Mouse (Mus musculus): Measurements from ENCODE around the gene Tmem39a. TPM values are rescaled to one million over a fixed set of nuclear protein-coding genes. Genes with fewer than 3 reads are reported as not detected.

The Tmem39a gene
- polyA plus RNA-seq, 1 experiment from 2014 or later, result 31.0 TPM

DNA sequence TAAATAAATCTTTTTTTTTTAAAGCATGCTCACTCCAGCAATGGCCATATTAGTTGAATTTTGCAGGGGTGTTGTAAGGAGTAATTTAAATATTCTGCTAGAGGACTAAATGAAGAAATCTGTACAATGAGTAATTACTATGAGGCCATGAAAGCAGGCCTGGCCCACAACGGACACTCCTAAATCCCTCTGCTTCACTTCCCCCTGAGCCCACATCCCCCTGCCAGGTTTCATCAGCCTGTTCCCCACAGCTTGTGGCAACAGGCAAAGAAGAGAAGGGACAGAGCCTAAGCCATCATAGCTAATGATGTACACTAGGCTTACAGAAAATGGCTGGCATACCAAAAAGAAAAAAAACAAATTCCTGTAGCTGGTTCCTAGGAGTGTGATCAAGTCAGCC is 10.5 kb upstream of the Tmem39a start:
- no peaks in the 10 kb centered on the region; the same call in 1 of the 2 replicates for H3K36me3 ChIP-seq (ENCODE audit: control insufficient read depth, insufficient read depth)
- no peak overlapping the region for H3K4me2 ChIP-seq (ENCODE audit: low read depth, low read length)
- no peaks in the 10 kb centered on the region for H3K27me3 ChIP-seq (ENCODE audit: control insufficient read depth, insufficient read depth, low read depth, low read length)
- no peak for ATAC-seq (ENCODE audit: low read depth)
- no peak overlapping the region for H3K9ac ChIP-seq (ENCODE audit: low read depth, low read length)
- H3K27ac ChIP-seq (ENCODE audit: low read length), result no peak overlapping the region
- 81% methylated on average over 1 of the region's 1 CpGs for WGBS (ENCODE audit: insufficient replicate concordance)
- H3K4me1 ChIP-seq (ENCODE audit: control insufficient read depth, low read depth, low read length), result peaks cover 9% of the 10 kb centered on the region
- H3K4me3 ChIP-seq (ENCODE audit: low read depth, low read length), result no peak overlapping the region
- H3K9me3 ChIP-seq (replicated peaks; ENCODE audit: control insufficient read depth, low read length), result no peaks in the 10 kb centered on the region

DNA sequence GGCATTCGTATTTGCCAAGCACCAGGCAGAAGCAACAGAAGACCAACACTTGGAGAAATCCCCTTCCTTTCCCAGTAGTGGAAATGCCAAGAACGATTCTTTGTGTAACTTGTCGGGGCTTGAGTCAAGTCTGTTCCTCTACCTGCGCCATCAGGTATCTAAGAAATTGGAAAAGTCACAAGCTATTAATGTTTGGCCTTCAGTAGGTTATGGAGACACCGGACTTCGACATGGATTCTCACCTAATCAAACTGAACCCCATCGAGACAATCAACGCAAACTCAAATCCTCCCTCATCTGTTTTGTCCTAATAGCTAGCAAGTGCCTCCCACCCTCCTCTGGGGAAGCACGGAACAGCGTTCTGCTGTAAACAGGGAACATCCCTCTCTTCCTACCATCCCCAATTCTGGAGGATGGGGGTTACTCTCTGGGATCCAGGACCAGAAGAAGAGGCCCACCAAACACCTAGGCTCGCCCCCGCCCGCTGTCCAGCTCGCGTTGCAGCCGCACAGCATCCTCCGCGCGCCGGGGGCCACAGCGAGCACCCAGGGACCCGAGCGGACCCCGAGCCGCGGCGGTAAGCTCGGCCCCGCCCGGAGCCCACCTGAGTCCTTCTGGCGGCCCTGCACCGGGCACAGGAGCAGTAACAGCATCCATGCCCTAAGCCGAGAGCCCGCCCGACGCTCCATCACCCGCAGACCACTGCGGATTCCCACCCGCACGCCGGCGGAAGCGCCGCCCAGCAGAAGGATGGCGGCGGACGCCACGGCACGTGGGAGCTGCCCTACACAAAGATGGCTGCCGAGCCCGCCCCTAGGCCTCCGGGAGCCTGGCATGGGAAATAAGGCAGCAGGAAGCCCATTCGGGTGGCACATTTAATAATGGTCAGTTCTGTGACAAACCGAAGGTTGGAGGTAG is 8.8 kb upstream of the Tmem39a start, which contains the start of gene Poglut1:
Gene Poglut1, minus strand, starts transcription at position 780 of the 918 bp plus-strand sequence.
- Histone ChIP-seq H3K27me3 (ENCODE audit: control insufficient read depth, insufficient read depth, low read depth, low read length) (no peaks in the 10 kb centered on the region; the same call in 1 of the 2 replicates), H3K36me3 (ENCODE audit: control insufficient read depth, insufficient read depth) (no peaks in the 10 kb centered on the region; the same call in 1 of the 2 replicates), H3K4me3 (ENCODE audit: low read depth, low read length) (peak within 1 kb of the TSS; percentile 84), H3K4me2 (ENCODE audit: low read depth, low read length) (peak within 1 kb of the TSS; percentile 92), H3K9ac (ENCODE audit: low read depth, low read length) (peak within 1 kb of the TSS; percentile 76), H3K27ac (ENCODE audit: low read length) (no peak within 1 kb of the TSS), H3K4me1 (ENCODE audit: control insufficient read depth, low read depth, low read length) (peaks cover 9% of the 10 kb centered on the region), H3K9me3 (replicated peaks; ENCODE audit: control insufficient read depth, low read length) (no peaks in the 10 kb centered on the region)
- WGBS (ENCODE audit: insufficient replicate concordance), result 2% methylated on average over 54 of the region's 54 CpGs
- ATAC-seq (ENCODE audit: low read depth), result peak; percentile 79

DNA sequence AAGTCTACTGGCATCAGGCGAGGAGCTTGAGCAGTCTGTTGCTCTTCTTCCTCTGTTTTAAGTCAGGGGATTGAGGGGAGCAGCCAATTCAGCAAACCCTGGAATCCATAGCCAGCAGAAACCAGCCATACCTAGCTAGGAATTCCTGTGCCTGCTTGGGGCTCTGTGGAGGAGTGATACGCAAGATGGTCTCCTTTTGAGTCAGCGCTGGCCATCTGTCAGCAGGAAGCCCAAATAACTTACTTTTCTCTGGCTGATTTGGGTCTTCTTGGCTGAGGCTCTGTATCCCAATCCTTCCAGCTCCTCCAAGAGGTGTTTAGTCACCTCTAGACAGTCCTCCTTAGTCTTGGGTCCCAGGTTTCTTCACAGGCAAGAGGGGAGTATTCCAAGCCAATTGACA is 2.5 kb upstream of the Tmem39a start:
- Histone ChIP-seq H3K27me3 (ENCODE audit: control insufficient read depth, insufficient read depth, low read depth, low read length) (no peaks in the 10 kb centered on the region; the same call in 1 of the 2 replicates), H3K9ac (ENCODE audit: low read depth, low read length) (no peak overlapping the region), H3K4me2 (ENCODE audit: low read depth, low read length) (no peak overlapping the region), H3K27ac (ENCODE audit: low read length) (no peak overlapping the region), H3K4me3 (ENCODE audit: low read depth, low read length) (no peak overlapping the region), H3K9me3 (replicated peaks; ENCODE audit: control insufficient read depth, low read length) (no peaks in the 10 kb centered on the region), H3K4me1 (ENCODE audit: control insufficient read depth, low read depth, low read length) (no peaks in the 10 kb centered on the region), H3K36me3 (ENCODE audit: control insufficient read depth, insufficient read depth) (no peaks in the 10 kb centered on the region)
- no peak for ATAC-seq (ENCODE audit: low read depth)
- WGBS (ENCODE audit: insufficient replicate concordance), result 58% methylated on average over 3 of the region's 3 CpGs

DNA sequence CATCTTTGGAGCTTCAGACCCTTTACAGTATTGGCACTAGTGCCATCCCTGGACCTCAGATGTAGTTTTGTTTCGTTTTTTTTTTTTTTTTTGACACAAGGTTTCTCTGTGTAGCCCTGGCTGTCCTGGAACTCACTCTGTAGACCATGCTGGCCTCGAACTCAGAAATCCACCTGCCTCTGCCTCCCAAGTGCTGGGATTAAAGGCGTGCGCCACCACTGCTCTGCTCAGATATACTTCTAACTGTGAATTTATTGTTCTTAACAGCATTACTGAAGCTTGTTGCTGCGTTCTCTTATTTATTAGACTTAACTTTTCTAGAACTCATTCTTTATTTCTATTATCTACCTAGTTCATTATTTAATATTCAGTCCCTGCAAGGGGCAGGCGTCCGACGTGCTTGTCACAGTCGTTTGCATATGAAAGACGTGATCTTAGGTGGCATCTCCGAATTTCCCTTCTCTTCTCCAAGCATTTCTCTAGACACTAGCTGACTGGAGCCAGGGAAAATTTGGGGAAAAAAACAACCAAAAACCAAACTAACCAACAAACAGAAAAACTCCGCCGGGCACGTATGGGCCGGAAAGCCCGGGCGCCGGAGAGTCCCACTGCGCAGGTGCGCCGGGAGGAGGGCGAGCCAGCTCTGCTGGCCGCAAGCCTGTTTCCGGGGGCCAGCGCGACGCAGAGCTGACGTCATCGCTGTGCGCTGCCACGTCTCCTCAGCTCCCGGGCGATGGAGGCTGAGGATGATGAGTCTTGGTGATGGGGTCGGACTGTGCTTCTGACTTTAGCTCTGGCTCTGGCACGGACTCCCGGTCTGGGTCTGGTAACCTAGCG is 3.9 kb downstream of the Tmem39a start:
- Histone ChIP-seq H3K27me3 (ENCODE audit: control insufficient read depth, insufficient read depth, low read depth, low read length) (no peaks in the 10 kb centered on the region), H3K9me3 (replicated peaks; ENCODE audit: control insufficient read depth, low read length) (no peaks in the 10 kb centered on the region), H3K4me3 (ENCODE audit: low read depth, low read length) (peak overlapping the region; percentile 72), H3K27ac (ENCODE audit: low read length) (peak overlapping the region; percentile 62), H3K4me2 (ENCODE audit: low read depth, low read length) (peak overlapping the region; percentile 82), H3K9ac (ENCODE audit: low read depth, low read length) (peak overlapping the region; percentile 72), H3K4me1 (ENCODE audit: control insufficient read depth, low read depth, low read length) (peaks cover 7% of the 10 kb centered on the region), H3K36me3 (ENCODE audit: control insufficient read depth, insufficient read depth) (peaks cover 2% of the 10 kb centered on the region; the same call in 1 of the 2 replicates)
- 6% methylated on average over 37 of the region's 37 CpGs for WGBS (ENCODE audit: insufficient replicate concordance)
- peak; percentile 99 for ATAC-seq (ENCODE audit: low read depth)

DNA sequence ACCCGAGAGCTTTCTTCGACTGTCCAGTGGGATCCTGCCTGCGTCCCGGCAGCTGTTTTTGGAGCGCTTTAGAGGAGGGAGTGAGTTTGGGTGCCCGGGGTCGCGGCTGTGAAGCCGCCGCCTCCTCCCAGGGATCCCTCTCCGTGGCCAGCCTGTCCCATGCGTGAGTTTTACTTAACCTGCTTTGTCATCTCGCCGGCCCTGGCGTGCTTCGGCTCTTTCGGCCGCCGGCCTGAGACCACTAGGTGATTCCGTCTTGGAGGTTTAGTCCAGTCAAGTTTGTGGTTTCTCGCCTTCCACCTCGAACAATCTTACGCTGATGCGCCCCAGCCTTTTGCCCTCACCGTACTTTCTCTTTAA is 4.5 kb downstream of the Tmem39a start:
- H3K9ac ChIP-seq (ENCODE audit: low read depth, low read length), result peak overlapping the region; percentile 72
- peaks cover 3% of the 10 kb centered on the region; the same call in 1 of the 2 replicates for H3K36me3 ChIP-seq (ENCODE audit: control insufficient read depth, insufficient read depth)
- H3K27ac ChIP-seq (ENCODE audit: low read length), result peak overlapping the region; percentile 62
- H3K27me3 ChIP-seq (ENCODE audit: control insufficient read depth, insufficient read depth, low read depth, low read length), result no peaks in the 10 kb centered on the region
- no peaks in the 10 kb centered on the region for H3K9me3 ChIP-seq (replicated peaks; ENCODE audit: control insufficient read depth, low read length)
- H3K4me1 ChIP-seq (ENCODE audit: control insufficient read depth, low read depth, low read length), result peaks cover 7% of the 10 kb centered on the region
- ATAC-seq (ENCODE audit: low read depth), result peak; percentile 60
- peak overlapping the region; percentile 82 for H3K4me2 ChIP-seq (ENCODE audit: low read depth, low read length)
- peak overlapping the region; percentile 72 for H3K4me3 ChIP-seq (ENCODE audit: low read depth, low read length)
- under 1% methylated on average over 25 of the region's 25 CpGs for WGBS (ENCODE audit: insufficient replicate concordance)

DNA sequence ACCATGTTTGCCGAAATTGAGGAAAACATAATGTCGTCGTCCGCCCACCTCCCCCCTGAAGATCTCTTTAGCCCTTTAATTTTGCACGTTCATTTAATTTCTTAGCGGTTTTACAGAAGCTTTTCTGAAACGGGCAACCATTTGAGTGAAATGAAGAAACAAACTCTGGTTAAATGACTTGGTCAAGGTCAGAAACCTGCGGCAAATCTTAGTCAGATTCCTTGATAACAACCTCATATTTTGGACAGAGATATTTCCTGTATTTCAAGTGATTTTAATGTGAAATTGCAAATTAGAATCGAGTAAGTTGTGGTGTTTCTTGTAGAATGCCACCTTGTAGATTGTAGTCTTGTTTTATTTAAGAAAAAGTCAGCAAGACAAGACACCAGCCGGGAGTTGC is 5.0 kb downstream of the Tmem39a start:
- H3K27me3 ChIP-seq (ENCODE audit: control insufficient read depth, insufficient read depth, low read depth, low read length), result no peaks in the 10 kb centered on the region
- no peak for ATAC-seq (ENCODE audit: low read depth)
- peak overlapping the region; percentile 82 for H3K4me2 ChIP-seq (ENCODE audit: low read depth, low read length)
- H3K27ac ChIP-seq (ENCODE audit: low read length), result no peak overlapping the region; the same call in 1 of the 2 replicates
- peak overlapping the region; percentile 72 for H3K9ac ChIP-seq (ENCODE audit: low read depth, low read length)
- H3K36me3 ChIP-seq (ENCODE audit: control insufficient read depth, insufficient read depth), result peaks cover 7% of the 10 kb centered on the region
- peaks cover 7% of the 10 kb centered on the region for H3K4me1 ChIP-seq (ENCODE audit: control insufficient read depth, low read depth, low read length)
- WGBS (ENCODE audit: insufficient replicate concordance), result 22% methylated on average over 10 of the region's 10 CpGs
- H3K9me3 ChIP-seq (replicated peaks; ENCODE audit: control insufficient read depth, low read length), result no peaks in the 10 kb centered on the region
- H3K4me3 ChIP-seq (ENCODE audit: low read depth, low read length), result peak overlapping the region; percentile 72

DNA sequence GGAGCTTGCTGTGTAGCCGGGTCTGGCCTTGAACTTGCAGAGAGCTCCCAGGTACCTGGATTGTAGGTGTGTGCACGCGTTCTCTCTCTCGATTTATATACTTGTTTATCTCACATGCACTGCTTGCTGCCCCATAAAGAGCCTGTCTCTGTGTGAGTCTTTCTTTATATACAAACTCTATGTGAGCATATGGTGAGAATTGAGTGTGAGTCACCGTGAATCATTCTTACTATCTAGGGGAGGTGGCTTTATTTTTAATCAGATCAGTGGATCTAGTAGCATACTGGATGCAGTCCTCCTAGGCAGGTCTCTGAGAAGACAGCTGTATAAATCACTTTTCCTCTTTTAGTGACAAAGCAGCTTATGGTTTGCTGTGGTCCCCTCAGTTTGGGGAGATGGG is 9.7 kb downstream of the Tmem39a start:
- Histone ChIP-seq H3K4me2 (ENCODE audit: low read depth, low read length) (no peak overlapping the region), H3K9ac (ENCODE audit: low read depth, low read length) (no peak overlapping the region), H3K27me3 (ENCODE audit: control insufficient read depth, insufficient read depth, low read depth, low read length) (no peaks in the 10 kb centered on the region), H3K4me3 (ENCODE audit: low read depth, low read length) (no peak overlapping the region), H3K4me1 (ENCODE audit: control insufficient read depth, low read depth, low read length) (peaks cover 5% of the 10 kb centered on the region), H3K27ac (ENCODE audit: low read length) (no peak overlapping the region), H3K36me3 (ENCODE audit: control insufficient read depth, insufficient read depth) (peaks cover 9% of the 10 kb centered on the region), H3K9me3 (replicated peaks; ENCODE audit: control insufficient read depth, low read length) (no peaks in the 10 kb centered on the region)
- WGBS (ENCODE audit: insufficient replicate concordance), result 81% methylated on average over 5 of the region's 5 CpGs
- ATAC-seq (ENCODE audit: low read depth), result no peak

DNA sequence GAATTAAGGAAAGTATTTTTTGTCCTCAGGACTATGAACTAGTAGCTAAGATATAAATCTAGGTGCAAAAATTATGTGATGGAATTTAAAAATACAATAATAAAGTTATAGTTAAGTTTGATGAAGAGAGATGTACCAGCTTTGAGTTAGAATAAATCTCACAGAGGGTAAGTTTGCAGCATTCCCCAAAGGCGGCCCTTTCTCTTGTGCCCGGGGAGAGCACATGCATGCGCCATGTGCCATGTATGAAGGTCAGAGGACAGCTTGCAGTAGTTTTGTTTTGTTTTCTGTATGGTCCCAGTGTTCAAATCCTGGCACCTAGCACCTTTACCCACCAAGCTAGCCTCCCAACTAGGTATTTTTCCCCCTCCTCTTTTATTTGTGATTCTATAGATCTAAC is 13.0 kb downstream of the Tmem39a start:
- H3K27ac ChIP-seq (ENCODE audit: low read length), result no peak overlapping the region
- H3K4me2 ChIP-seq (ENCODE audit: low read depth, low read length), result no peak overlapping the region
- H3K9me3 ChIP-seq (replicated peaks; ENCODE audit: control insufficient read depth, low read length), result no peaks in the 10 kb centered on the region
- no peaks in the 10 kb centered on the region for H3K4me1 ChIP-seq (ENCODE audit: control insufficient read depth, low read depth, low read length)
- H3K9ac ChIP-seq (ENCODE audit: low read depth, low read length), result no peak overlapping the region
- WGBS (ENCODE audit: insufficient replicate concordance), result 80% methylated on average over 3 of the region's 3 CpGs
- no peak for ATAC-seq (ENCODE audit: low read depth)
- H3K36me3 ChIP-seq (ENCODE audit: control insufficient read depth, insufficient read depth), result peaks cover 20% of the 10 kb centered on the region
- H3K27me3 ChIP-seq (ENCODE audit: control insufficient read depth, insufficient read depth, low read depth, low read length), result no peaks in the 10 kb centered on the region
- no peak overlapping the region for H3K4me3 ChIP-seq (ENCODE audit: low read depth, low read length)

All from liver, embryonic 16.5 days (tissue).